Mouse (Mus musculus): ENCODE results near the gene Pcyt1a.

DNA sequence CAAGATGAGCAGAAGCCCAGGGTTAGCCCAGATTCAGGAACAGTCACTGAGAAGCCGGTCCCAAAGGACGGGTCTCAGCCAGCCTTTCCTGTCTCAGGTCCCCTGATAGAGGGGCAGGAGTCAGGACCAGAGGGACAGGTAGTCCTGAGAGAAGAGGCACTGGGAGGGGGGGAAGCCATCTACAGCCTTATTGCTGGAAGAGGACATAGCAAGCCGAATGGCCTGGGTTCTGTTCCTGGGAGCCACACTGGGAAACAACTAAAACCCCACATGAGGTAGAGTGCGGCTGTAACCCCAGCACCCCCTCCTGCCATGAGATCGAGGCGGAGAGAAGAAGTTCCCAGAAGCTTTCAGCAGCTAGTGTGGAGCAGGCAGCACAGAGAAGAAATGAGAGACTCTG, 83.2 kb downstream of the Pcyt1a start:
- no peak for TF ChIP-seq GATA1 (IDR thresholded peaks at IDR 0.05; ENCODE audit: low read depth, low read length)
- TF ChIP-seq CTCF (IDR thresholded peaks at IDR 0.05 in 2 of 3, conservative IDR thresholded peaks at IDR 0.05 in 1 of 3; ENCODE audit: control insufficient read depth in 1 of 3, insufficient read depth in 1 of 3, low read depth in 2 of 3, low read length in 3 of 3, poor library complexity in 1 of 3, severe bottlenecking in 1 of 3): no peak
- no peak for TF ChIP-seq POLR2A (IDR thresholded peaks at IDR 0.05; ENCODE audit: control insufficient read depth in 1 of 2, insufficient read depth in 1 of 2, low read depth in 1 of 2, low read length in 2 of 2, poor library complexity in 1 of 2)
- TF ChIP-seq TCF12 (IDR thresholded peaks at IDR 0.05; ENCODE audit: low read depth, low read length): no peak
- no peak for TF ChIP-seq MAZ (IDR thresholded peaks at IDR 0.05; ENCODE audit: low read depth, low read length)
- no peak for TF ChIP-seq E2F4 (IDR thresholded peaks at IDR 0.05; ENCODE audit: borderline replicate concordance, low read depth, low read length)
- no peak for TF ChIP-seq POLR2AphosphoS5 (IDR thresholded peaks at IDR 0.05; ENCODE audit: borderline replicate concordance, low read depth, low read length)
- no peak for TF ChIP-seq MEF2A (IDR thresholded peaks at IDR 0.05; ENCODE audit: extremely low read depth, insufficient replicate concordance, low read depth, low read length, poor library complexity, severe bottlenecking)
- no peak for TF ChIP-seq KAT2A (conservative IDR thresholded peaks at IDR 0.05; ENCODE audit: low read depth, low read length)
- TF ChIP-seq UBTF (IDR thresholded peaks at IDR 0.05; ENCODE audit: borderline replicate concordance, insufficient read depth, low read depth, low read length): no peak
- no peak for TF ChIP-seq RCOR1 (IDR thresholded peaks at IDR 0.05; ENCODE audit: low read depth, low read length)
- TF ChIP-seq MYB (IDR thresholded peaks at IDR 0.05; ENCODE audit: low read depth, low read length): no peak

Measured in MEL (cell line).